Mouse (Mus musculus) spleen, adult 12 weeks (tissue): ENCODE data around the gene Tatdn2.

Experiments used
- DNase-seq: peaks from one replicate; pipeline ENCODE4 v3.0.0; 2022; ENCODE audit warnings: low spot score

Gene Tatdn2

DNA sequence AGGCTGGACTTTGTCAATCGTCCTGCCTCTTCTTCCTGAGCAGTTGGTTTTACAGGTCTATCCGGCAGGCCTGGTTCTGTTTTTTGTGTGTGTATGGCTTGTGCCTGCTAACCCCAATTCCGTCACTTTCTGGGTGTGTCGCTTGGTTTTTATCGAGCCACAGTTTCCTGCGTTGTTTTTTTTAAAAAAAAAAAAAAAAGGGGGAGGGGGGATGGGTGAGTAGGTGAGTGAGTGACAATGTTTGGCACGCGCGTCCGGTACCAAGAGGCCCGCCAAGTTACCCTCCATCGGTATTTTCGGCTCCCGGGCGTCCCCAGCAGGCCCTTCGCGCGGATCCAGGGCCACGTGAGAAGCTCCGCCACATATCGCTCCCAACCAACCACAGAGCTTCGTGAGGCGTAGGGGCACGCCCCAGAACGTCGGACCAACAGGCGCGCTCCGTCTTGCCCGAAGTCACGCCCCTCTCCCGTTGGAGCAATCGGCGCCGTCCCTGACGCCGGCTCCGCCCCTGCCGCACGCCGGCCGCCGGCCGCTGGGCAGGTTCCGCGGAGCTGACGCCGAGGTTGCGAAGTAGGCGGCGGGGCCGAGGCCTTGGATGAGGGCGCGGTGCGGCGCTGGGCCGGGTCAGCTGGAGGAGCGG lies at the start of gene Tatdn2:
Gene Tatdn2, plus strand, starts transcription at position 469 of the 640 bp plus-strand sequence.
- DNase-seq, result peak; percentile 94

DNA sequence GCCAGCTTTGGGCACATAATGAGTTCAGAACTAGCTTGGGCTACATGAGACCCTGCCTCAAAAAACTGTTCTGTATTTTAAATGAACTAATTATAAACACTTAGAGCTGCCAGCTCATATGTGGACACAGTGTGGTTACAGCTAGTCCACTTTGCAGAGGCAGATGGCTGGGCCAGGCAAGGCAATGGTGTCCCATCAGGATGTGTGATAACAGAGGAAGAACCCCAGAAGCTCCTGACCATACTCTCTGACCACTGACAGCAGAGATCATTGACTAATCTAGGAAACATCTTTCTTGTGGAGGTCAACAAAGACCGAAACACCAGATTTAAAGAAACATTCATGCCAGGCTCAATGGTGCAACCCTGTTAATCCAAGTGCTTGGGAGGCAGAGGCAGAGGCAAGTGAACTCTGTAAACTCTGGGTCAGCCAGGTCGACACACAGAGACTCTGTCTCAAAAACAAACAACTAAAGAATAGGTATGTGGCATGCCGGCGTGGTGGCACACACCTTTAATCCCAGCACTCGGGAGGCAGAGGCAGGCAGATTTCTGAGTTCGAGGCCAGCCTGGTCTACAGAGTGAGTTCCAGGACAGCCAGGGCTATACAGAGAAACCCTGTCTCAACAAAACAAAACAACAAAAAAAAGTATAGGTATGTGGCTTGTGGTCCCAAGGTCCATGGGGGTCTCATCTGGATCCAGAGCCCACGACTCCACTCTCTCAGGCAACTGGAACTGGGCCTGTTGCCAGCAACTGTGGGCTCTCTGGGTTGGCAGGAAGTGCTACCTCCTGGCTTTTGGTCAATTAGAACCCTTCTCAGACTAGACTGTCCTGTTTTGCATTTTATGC lies 47.3 kb upstream of the Tatdn2 start:
- DNase-seq, result no peak

DNA sequence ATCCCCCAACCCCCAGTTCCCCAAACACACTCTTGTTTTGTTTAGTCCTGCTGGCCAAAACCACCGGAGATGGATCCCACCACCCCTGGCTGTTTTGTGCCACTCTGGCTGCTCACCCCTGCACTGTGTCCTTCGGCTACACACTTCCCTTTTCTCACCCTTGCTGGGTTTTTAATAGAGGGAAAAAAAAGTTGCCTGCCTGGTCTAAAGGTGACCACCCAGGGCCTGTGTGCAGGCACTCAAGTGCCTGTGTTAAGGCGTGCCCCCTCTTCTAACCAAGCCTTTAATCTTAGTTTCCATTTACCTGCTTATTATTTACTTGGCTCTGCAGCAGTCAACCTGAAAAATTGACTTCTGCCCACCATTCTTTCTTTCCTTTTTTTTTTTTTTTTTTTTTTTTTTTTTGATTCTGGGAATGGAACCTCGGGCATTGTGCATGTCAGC lies 46.6 kb upstream of the Tatdn2 start:
- no peak for DNase-seq

DNA sequence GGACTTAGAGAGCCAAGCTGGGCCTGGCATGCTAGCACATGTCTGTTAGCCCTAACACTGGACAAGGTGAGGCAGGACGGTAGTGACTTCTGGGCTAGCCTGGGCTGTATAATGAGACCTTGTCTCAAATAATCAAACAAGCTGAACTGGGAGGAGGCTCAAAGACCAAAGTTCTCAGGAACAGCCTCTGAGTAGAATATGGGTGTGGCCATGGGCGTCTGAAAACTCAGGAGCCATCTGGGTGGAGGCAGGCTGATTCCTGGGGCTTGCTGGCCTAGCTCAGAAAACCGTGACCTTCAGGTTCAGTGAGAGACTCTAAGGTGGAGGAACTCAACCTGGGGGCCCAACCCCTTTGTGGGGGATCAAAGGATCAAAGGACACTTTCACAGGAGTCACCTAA lies 45.2 kb upstream of the Tatdn2 start:
- no peak for DNase-seq

DNA sequence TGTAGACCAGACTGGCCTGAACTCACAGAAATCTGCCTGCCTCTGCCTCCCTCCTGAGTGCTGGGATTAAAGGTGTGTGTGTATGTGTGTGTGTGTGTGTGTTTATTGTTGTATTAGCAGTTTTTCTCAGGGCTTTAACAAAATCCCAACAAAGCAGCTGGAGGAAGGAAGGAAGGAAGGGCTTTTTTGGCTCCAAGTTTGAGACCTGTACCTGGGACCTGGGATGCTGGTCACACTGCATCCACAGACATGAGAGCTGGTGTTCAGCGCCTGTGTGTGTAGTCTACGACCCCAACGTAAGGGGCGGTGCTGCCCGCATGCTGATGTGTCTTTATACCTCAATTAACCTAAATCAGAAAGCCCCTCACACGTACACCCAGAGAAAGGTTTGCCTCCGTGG lies 43.3 kb upstream of the Tatdn2 start:
- no peak for DNase-seq

DNA sequence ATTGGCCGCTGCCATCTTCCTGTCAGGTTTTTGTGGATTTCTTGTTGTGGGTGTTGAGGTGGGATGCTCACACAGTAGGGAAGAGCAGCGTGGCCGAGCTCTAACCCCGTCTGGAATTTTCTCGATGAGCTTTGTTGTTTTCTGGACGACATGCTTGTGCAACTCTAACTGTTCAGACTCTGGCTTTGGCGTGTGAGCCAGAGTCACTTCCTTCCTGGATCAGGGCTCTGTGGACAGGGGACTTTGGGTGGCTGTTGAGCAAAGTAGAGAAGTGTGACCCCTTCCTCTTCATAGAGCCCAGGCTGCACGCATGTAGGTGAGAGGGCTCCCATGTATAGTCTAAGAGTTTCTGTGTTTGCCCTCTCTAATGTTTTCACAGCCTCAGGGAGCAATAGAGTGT lies 42.7 kb upstream of the Tatdn2 start:
- no peak for DNase-seq

DNA sequence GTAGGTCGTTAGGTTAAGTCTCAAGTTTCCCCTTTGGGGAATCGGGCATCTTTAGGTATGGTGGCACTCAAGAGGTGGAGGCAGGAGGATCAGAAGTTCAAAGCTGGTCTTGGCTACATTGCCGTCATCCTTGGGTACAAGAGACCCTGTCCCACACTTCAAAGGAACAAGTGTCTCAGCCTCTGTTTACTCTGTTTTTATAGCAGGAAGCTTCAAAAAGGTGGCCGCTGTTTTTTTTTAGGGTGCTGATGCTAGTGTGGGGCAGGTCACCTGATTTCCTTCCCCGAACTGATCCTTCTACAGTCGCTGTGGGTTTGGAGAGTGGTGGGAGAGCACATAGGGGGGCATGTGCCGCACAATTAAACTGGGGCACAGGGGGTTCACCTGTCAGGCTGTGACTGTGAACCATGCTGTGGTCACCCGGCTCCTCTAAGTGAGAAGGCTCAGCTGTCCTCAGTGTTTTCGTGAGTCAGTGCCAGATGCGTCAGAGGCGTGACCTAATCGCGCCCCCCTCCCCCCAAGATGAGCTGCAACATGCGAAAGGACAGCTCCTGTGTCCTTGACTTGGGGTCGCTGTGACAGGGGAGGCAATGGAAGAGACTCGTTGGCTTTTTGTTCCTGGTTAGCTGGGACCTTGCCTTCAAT lies 42.0 kb upstream of the Tatdn2 start:
- no peak for DNase-seq

DNA sequence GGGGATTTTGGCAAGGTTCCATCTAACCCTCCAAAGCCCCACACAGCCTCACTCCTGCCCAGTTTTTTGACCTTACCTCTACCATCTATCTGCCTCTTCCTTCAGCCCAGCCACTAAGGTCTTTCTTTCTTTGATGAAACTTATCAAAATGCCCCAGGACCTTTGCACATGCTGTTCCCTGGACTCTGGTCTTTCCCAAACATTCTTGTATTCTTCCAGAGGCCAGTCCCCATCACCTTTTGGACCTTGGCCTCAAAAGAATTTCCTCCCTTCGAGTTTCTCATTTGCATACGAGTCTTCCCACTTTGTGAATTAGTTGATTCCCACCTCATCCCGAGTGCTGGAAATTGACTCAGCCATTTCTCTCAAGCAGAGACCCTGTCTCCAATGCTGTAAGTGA lies 41.4 kb upstream of the Tatdn2 start:
- DNase-seq, result no peak

DNA sequence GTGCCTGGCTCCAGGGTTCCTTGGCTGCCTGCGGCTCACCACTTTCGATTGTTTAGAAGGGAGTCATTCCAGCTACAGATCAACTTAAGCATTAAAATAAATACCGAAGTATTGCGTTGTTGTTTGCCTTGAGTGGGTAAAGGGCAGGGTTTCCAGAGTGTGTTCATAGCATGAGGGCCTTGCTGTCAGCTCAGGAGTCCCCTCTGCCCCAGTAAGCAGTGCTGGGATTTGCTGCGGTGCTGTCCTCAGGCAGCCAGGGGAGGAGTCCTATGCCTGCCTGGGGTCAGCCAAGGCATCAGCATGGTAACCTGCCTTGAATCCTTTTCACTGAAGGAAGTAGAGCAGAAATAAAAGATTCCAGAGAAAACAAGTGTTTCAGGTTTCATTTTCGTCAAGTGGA lies 40.0 kb upstream of the Tatdn2 start:
- no peak for DNase-seq

DNA sequence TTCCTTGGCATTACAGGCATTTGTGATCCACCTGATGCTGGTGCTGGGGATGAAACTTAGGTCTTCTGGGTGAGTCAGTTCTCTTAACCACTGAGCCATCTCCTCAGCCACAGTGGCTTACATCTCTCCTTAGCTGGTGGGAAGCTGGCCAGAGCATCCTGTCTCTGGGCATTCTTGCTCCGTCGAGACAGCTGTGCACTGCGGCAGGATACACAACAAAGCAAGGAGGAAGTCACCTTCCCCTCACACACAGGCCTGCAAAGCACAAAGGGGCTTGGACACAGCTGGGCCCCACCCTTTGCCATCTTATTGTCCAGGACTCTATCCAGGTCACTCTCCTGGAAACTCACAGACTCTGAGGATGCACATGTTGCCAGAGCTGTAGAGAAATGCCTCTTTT lies 38.6 kb upstream of the Tatdn2 start:
- no peak for DNase-seq

DNA sequence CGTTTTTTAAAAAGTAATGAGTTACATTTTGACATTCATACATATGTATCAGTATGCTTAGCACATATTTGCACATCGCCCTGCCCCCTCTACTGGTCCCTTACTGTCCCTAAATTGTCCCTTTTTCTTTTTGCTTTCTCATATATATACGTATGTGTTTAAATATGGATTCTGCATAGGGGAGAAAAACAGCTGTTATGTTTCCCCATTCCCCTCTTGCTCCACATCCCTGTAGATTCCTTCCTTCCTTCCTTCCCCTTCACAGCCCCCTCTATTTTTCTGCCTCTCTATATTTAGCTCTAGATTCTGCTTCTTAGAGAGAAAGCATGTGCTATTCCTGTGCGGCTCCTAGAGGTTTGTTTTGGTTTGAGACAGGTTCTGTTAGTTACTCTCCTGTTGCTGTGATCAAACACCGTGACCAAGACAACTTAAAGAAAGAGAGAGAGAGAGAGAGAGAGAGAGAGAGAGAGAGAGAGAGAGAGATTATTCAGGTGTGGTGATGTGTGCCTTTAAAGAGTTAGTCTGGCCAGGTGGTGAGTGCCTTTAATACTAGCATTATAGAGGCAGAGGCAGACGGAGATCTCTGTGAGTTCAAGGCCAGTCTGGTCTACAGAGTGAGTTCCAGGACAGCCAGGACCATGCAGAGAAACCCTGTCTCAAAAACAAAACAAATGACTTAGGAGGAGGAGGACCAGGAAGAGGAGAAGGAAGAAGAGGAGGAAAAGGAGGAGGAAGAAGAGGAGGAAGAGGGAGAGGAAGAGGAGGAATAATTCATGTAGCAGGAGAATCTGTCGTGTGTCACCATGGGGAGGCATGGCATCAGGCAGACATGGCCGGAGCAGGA lies 37.0 kb upstream of the Tatdn2 start:
- no peak for DNase-seq

DNA sequence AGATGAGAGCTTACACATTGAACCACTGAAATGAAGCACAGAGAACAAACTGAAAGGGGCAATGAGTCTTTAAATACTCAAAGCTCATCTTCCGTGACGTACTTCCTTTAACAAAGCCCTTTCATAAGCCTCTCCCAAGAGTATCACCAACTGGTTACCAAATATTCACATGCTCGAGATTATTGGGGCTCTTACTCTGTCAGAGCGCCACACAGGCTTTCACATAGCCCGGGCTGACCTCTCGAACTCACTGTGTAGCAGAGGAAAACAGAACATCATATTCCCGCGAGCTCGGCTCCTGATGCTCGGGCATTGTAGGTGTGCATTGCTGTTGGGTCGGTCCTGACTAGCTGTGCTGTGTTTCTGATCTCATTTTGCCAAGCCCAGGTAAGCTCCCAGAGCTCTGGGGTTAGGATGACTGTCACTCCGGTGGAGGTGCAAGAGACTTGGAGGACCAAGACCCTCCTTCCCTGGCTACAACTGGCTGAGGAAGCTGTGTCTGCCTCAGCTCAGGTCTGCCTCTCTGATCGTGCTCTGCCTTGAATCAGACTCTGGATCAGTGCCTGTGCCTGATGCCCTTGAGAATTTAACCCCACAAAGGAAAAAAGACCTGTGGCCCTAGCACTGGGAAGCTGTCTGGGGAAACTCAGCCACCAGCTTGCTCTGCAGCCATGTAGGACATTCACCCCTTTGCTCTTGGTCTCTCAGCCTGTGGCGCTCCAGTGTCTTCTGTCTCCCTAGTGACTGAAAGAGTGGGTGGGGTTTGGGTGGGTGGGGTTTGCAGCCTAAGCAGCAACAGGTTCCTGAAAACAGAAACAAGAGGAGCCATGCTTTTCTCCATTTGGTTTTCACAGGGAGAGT lies 36.1 kb upstream of the Tatdn2 start:
- peak; percentile 19 for DNase-seq

DNA sequence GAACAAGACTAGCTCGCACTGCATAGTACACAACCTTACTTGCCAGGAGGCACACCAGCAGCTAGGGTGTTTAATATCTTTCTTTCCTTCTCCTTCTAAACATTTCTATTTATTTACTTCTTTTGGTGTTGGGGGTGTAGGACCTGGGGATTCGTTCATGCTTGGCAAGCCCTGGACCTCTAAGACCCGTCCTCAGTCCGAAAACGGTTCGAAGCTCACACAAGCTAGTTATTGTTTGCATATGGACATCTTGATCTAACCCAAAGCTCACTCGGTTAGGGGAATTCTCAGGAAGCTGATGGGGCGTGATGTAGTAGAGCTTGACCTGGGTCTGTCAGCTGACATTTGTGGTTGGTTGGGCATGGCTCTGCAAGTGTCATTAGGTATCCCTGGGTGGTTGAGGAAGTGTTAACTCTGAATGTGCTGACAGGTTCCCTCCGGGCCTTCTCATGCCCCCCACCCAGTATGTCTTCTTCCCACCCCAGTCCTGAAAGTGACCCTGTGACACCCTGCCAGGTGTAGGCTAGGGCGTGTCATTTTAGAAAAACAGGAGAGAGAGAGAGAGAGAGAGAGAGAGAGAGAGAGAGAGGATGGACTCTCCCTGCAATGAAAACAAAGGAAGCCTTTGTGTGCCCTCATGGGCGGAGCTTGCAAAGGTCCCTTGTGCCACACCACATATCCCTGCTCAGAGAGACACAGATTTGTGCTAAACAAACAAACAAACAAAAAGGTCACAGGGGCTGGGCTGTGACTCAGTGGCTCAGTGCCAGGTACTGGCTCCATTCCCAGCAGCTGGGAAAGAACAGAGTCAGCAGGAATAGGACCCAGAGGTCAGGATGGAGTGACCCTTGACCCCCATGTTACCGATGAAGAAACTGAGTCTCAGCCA lies 35.3 kb upstream of the Tatdn2 start:
- peak; percentile 54 for DNase-seq

DNA sequence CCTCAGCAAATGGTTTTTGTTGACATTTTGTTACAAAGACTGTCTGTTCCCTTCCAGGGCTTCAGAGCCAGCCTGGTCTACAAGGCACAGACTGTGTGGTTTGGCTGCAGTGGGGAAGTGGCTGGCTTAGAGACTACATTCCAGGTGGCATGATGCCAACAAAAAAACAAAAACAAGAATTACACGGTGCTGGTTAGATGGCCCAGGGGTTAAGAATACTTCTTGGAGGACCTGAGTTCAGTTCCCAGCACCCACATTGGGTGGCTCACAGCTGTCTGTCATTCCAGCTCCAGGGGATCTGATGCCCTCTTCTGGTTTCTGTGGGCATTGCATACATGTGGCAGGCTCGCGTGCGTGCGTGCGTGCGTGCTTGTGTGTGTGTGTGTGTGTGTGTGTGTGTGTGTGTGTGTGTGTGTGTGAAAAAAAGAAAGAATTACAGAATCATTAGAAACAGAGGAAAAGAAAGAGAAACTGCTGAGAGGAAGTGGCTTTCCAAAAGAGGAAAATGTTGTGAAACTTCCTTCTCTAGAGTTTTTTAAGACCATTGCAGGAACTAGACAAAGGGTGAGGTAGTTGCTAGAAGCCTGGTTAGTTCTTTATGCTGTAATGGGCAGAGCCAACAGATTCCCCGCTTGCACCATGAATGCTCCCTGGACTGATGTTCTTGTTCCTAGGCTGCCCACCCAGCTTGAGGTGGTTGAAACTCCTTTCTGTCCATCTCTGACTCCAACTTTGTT lies 33.7 kb upstream of the Tatdn2 start:
- DNase-seq, result no peak

DNA sequence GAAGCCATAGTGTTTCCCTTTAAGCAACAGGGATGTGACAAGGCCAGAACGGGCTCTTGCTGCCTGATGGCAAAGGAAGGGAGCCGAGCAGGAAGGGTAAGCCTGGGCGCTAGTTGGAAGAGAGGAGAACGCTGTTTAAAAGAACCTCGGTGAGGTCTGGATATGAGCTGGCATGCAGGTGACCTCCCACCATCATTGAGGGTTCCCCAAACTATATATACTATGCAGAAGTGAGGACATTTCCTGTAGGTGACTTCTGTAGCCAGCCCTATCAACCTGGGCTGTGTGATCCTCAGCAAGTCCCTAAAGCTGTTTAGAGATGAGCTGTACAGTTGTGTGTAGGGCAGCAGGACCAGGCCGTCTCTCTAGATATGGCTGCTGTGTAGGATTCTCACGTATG lies 32.5 kb upstream of the Tatdn2 start:
- no peak for DNase-seq

DNA sequence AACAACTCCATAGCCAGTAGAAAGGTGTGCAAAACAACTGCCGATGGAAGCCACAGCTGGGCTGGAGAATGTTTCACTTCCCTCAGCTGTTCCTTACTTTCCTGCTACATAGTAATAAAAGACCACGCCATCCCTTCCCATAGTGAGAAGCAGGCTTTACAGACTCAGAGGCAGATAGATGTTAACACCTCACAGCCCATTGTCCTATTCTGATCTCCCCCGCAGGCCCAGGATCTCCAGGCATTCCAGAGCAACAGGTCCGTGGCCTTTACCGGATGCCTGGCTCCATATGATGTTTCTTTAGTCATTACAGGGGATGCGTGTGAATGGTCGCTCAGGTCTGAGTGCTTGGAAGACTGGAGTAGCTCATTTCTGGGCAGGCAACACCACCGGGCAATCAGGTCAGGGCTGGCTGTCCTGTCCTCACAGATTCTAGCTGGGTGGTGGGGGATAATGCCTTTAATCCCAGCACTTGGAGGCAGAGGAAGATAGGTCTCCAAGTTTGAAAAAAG lies 29.2 kb upstream of the Tatdn2 start:
- DNase-seq, result no peak

DNA sequence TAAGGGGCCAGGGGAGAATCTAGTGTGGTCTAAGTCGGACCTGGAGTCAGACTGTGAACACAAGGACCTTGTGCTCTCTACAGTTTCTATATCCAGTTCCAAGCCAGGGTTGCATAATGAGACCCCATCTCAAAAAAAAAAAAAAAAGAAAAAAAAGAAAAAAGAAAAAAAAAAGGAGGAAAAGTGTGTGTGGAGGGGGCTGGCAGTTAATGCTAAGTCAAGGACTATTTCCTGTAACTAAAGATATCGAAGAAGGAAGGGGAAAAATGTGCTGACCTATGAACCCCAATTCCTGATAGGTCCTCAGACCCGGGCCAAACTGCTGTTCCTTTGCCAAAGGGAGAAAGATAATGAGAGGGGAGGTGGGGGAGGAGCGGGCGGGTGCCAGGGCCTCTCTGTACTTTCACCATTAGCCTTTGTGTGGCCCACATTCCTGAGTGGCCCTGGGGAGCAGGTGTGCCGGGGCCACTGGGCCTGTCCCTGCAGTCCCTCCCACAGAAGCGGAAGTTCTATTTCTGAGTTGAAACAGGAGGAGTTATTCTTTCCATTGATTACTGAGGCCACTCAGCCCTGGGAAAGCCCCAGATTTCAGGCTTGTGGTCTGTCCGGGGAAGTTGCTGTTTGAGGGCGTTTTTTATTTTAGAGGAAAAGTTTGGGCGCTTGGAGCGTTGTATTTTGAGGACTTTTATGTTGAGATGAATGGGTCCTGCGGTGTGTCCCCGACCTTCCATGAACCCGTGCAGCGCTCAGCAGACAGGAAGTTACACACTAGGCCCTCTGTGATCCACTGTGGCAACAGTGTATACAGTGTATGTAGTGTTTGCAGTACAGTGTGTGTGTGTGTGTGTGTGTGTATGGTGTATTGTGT lies 28.3 kb upstream of the Tatdn2 start:
- peak; percentile 46 for DNase-seq

DNA sequence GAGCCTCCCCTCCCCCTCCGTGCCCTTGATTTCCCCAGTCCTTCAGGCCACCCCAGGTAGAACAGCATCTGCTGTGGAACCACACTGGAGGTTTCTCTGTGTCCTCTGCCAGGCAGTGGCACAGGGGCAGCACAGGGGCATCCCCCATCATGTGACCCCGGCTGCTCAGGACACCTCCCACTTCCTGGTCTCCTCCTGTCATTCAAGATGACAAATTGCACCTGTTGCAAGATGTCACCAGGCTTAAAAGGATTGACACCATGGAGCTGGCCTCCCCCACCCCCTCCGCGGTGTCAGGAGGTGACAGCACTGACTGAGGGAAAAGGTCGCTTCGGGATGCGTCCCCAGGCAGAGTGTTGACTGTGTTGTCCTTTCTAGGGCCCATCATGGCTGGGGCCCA lies 27.0 kb upstream of the Tatdn2 start:
- peak; percentile 31 for DNase-seq
